Mouse (Mus musculus): ENCODE results near the gene Fam171a2.

Gene Fam171a2

DNA sequence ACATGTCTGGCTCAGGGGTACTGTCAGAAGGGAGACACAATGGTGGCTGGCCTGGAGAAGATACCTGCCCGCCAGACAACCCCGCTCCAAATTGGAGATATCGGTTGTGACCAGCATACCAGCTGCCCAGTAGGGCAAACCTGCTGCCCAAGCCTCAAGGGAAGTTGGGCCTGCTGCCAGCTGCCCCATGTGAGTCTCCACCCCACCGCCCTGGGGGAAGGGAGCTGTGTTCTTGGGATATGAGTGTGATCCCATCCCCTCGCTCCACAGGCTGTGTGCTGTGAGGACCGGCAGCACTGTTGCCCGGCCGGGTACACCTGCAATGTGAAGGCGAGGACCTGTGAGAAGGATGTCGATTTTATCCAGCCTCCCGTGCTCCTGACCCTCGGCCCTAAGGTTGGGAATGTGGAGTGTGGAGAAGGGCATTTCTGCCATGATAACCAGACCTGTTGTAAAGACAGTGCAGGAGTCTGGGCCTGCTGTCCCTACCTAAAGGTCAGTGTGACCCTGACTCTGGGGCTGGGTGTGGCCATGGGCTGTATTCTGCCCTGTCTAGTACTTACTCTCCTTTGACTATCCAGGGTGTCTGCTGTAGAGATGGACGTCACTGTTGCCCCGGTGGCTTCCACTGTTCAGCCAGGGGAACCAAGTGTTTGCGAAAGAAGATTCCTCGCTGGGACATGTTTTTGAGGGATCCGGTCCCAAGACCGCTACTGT, 11.6 kb downstream of the Fam171a2 start:
- DNase-seq (ENCODE audit: low read depth): peak; percentile 49

DNA sequence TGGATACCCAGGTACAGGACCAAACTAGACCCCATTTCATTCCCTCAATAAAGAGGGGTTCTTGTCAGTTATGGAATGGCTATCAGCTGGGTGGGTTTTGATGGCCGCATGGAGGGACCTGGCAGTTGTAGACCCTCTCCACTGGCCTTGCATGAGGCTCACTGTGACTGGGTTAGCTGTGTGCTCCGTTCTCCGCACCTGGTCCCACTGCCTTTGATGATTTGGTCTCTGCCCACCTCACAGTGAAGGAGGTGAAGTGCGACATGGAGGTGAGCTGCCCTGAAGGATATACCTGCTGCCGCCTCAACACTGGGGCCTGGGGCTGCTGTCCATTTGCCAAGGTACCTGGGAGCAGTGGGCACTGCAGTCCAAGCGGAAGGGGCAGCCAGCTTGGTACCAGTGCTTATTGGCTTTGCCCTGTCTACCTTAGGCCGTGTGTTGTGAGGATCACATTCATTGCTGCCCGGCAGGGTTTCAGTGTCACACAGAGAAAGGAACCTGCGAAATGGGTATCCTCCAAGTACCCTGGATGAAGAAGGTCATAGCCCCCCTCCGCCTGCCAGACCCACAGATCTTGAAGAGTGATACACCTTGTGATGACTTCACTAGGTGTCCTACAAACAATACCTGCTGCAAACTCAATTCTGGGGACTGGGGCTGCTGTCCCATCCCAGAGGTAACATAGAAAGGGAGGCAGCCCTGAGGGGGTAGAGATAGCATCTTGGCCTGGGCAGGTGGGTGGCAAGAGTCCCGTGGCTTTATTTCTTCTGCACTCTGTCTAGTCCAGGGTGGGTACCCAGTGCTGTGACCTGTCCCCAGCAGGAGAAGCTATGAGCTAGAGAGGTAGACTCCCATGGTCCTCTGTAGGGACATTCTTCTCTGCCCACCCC, 12.4 kb downstream of the Fam171a2 start:
- no peak for DNase-seq (ENCODE audit: low read depth)

DNA sequence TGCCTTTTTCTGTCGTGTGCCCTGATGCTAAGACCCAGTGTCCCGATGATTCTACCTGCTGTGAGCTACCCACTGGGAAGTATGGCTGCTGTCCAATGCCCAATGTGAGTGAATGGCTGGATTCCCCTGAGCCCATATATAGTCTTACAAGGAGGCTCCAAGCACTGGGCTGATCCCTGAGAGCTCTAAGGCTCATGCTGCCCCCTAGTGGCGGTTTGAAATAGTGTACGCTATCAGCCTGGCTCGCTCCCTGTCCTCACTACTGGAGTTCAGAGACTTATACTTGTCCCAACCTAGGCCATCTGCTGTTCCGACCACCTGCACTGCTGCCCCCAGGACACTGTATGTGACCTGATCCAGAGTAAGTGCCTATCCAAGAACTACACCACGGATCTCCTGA, 13.1 kb downstream of the Fam171a2 start:
- peak; percentile 96 for DNase-seq (ENCODE audit: low read depth)

DNA sequence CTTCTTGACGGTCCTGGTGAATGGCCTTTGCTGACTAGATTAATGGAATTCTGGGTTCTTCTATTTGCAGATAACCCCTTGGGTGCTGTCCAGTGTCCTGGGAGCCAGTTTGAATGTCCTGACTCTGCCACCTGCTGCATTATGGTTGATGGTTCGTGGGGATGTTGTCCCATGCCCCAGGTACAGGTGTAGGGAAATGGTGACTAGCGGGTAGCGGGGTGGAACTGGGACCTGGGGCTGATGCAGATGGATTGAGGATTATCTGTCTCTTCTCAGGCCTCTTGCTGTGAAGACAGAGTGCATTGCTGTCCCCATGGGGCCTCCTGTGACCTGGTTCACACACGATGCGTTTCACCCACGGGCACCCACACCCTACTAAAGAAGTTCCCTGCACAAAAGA, 13.6 kb downstream of the Fam171a2 start:
- no peak for DNase-seq (ENCODE audit: low read depth)

DNA sequence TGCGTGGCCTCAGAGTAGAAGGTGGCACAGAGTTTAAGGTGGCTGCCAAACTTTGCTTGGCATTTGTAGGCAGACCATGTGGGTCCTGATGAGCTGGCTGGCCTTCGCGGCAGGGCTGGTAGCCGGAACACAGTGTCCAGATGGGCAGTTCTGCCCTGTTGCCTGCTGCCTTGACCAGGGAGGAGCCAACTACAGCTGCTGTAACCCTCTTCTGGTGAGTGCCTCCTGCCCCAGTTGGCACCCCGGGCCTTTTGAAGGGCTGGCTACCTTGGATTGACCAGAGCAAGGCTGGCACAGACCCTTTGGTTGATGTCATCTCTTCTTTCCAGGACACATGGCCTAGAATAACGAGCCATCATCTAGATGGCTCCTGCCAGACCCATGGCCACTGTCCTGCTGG, 14.6 kb downstream of the Fam171a2 start:
- DNase-seq (ENCODE audit: low read depth): no peak

DNA sequence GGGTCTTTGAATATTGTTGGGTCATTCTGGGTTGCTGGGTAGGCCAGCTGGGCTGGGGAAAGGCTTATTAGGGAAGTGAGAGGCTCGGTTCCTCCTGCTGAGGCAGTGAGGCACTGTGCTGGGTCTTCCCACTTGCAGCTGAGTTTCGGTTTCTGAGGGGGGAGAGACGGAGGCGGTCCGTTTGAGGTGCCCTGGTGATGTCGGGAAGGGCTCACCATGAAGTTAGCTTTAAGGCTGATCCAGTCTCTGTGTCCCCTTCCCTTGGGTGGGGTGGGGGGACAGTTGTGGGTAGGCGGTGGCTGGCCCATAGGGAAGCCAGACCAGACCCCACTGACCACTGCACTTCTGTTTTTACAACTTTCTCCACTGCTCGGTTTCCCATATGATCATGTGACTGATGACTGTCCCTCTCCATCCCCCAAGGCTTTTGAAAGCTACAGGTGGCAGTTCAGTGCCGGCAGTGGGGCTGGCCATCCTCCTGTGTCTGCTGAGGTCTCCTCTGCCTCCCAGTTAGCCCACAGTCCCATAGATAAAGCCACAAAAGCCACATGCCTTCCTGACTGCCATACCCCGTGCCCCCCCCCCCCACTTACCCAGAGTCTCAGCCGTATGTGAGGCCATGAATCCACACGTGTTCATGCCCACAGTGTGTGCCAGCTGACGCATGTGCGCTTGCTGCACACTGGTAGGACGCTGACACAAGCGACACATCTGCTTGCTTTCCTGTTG, 15.2 kb downstream of the Fam171a2 start:
- no peak for DNase-seq (ENCODE audit: low read depth)

DNA sequence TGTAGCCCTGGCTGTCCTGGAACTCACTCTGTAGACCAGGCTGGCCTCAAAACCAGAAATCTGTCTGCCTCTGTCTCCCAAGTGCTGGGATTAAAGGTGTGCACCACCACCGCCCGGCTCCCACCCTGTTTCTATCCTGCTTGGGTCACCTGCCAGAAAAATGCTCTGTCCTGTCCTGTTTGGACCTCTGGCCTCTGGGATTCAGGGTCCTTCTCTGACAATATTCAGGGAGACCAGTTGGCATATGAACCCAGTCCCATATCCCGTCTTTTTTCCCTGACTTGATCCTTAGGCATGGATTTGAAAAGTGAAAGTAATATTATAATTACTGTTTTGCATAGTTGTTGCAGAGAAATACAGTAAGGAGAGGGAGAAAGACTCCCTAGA, 15.8 kb downstream of the Fam171a2 start:
- DNase-seq (ENCODE audit: low read depth): no peak

DNA sequence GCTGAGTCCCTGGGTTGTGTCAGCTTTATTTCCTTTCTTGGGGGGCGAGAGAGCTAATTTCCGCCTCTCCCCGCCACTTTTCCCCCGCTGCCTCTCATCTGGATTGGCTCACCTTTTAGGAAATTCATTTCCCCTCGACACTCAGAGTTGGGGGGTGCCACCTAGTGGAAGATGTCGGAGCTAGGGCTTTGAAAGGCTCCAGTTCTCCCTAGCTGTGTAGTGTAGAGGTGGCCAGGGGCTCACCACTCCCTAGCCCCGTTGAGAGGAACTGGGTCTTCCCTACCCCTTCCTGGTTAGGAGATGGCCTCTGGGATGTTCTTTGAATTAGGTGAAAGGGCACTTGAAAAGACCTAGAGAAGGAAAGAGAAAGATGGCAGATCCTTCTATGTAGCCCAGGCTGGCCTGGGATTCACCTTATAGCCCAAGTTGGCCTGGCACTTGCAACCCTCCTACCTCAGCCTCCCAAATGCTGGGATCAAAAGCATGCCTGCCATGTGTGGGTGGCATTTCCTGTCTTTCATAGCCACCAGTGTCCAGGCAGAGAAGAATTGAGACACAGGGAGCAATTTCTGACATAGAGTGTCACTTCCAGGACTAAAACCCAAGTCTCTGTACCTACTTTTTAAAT, 16.4 kb downstream of the Fam171a2 start:
- peak; percentile 90 for DNase-seq (ENCODE audit: low read depth)

DNA sequence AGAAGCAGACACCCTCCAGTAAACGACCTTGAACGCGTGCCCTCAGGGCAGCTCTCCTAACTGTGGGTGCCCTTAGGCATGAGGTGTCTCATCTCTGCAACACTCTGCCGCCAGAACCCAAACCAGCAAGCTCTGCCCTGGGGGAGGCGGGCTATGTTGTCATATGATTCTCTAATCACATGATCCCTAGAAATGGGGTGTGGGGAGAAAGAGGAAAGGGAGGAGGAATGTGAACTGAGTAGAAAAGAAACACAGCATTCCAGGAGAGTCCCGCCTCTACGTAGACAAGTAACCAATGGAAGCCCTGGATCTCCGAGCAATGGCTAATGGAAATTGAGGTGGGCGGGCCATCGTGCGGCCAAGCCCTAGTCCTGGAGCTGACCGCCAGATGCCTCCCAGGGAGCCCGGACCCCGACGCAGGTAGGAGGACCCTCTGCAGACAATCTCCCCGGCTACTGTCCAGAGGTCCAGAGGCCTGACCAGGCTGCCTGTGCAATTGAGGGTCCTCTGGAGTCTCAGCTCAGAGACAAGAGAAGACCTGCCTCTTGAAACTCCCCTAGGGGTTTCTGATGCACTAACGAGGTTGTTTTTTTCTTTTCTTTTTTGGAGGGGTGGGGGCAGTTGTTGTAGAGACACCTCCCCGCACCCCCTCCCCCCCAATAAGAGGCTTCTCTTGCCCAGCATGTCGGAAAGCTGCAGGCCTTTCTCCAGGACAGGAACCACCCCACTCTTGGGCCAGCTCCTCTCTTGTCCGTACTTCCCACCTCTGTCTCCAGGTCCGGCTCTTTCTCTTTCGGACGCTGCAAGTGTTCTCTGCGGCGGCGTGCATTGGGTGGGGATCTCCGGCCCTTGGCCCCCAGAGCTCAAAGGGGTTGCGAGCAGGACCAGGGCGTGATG, 17.1 kb downstream of the Fam171a2 start, which contains the start of gene Grn:
Gene Grn, plus strand, starts transcription at position 195 of the 897 bp plus-strand sequence.
- peak; percentile 96 for DNase-seq (ENCODE audit: low read depth)

DNA sequence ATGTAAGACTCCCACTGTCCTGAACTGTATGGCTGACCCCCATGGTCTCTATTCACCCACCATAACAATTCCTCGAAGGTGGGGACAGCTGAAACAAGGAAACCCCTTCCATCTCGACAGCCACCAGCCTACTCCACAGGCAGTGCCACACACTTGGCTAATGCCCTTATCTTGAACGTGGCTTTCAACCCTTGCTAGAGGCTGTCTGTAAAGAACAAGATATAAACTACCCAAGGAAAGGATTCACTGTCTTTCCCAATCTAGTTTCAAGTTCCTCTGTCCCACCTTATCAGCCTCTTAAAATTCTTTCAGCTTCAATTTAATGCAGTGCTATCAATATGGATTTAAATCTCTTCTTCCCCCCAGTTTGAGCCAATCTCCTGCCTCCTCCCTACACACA, 17.9 kb downstream of the Fam171a2 start:
- no peak for DNase-seq (ENCODE audit: low read depth)

DNA sequence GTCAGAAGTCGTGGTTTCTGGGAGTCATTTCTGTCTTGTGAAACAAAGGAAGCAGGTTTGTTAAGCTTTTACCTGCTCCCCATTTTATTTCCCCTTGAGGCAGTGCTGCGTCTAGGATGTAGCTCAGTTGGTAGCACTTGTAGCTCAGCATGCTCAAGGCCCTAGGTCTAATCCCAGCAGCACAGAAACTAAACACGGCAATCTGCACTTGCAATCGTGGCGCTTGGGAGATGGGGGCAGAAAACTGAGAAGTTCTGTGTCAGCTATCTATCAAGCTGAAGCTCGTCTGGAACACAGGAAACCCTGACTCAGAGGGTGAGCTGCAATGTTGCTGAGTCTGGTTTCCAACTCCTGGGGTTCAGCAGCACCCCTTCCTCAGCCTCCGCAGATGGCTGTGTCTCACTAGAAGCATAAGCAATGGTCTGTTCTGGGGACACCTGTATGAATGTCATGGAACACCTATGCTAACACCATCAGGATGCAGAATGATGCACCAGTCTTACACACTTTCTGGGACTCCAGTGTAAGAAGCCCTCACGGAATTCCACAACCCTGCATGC, 18.4 kb downstream of the Fam171a2 start:
- no peak for DNase-seq (ENCODE audit: low read depth)

DNA sequence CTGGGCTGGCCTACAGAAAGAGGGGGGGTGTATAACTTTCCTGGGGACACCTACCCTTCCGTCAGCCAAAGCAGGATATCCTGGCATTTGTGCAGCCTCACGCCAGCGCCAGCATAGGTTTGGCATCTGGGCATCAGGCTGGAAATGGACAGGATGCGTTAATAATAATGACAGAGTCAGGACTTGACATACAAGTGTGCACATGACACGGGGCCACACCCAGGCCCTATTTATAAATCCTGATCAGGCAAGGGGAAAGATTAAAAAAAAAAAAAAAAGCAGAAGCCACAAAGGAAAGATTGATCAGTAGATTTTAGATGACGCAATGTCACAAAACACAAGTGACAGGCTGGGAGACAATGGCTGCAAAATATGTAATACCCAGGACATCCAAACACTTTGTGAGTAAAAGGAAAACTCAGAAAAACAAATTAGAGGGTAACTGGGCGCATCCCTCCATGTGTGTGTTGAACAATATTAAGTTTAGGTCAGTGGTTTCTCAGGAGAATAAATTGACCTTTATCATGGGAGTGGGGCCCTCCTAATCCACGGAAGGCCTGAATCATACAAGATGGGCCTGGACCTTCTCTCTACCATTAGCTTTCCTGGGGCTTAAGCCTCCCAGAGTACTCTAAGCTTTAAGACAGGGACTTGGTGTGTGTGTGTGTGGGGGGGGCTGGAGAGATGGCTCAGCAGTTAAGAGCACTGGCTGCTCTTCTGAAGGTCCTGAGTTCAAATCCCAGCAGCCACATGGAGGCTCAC, 21.7 kb downstream of the Fam171a2 start:
- no peak for DNase-seq (ENCODE audit: low read depth)

DNA sequence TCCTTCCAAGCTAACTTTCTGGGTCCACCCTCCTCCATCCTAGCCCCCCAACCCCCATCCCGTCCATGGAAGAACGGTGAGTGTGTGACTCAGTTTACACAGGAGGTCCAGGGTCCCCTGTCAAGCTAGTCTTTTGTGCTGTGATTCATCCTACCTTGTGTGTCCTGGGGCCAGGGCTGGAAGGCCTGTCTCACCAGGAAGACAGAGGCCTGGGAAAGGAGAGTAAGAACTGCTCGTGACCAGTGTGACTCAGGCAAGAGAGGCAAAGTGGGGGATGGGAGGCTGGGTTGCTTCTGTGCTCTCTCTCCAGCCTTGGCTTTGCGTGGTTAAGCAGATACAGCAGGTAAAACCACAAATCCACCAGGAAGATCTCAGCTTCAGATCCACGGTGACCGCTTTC, 22.8 kb downstream of the Fam171a2 start:
- DNase-seq (ENCODE audit: low read depth): peak; percentile 91

DNA sequence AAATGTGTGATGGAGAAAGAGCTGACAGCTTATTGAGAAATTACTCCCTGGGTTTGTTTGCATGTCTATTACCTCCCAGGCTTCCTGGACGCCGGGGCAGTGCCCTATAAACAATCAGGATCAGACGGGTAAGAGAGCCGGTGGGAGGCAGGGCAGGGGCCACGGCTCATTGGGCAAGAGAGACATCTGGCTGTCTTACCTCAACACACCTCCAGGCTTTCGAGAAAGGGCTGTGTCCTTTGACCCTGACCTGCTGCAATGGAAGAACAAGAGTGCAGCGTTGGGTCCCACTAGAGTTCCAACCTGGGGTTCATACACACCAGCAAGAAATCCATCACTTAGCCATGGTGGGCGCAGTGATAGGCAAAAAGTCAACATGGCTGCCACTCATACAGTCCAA, 25.9 kb downstream of the Fam171a2 start:
- no peak for DNase-seq (ENCODE audit: low read depth)

DNA sequence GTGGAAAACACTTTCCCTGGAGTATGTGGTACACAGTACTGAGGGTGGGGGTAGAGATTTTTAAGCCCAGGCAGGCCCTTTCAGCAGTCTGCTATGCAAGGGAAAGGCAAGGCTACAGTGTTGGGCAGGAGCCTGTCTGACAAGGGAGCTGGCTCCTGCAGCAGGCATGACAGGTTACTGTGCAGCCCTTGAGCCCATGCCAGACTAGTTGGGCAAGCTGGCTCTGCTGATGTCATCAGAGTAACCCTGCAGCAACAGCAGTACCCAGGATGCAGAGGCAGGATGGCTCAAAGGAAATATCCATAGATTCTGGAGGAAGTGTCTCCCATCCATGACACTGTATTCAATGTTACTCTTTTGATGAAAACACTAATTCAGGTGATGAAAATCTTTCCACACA, 28.6 kb downstream of the Fam171a2 start:
- peak; percentile 57 for DNase-seq (ENCODE audit: low read depth)

DNA sequence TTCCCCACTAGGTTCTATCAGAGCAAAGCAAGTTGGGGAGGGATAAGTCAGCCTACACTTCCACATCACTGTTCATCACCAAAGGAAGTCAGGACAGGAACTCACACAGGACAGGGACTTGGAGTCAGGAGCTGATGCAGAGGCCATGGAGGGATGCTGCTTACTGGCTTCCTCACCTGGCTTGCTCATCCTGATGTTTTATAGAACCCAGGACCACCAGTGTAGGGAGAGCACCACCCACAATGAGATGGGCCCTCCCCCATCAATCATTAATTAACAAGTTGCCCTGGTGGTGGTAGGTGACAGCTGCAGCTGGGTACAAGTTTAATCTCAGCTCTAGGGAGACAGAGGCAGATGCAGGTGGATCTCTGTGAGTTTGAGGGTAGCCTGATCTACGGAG, 30.3 kb downstream of the Fam171a2 start:
- no peak for DNase-seq (ENCODE audit: low read depth)

DNA sequence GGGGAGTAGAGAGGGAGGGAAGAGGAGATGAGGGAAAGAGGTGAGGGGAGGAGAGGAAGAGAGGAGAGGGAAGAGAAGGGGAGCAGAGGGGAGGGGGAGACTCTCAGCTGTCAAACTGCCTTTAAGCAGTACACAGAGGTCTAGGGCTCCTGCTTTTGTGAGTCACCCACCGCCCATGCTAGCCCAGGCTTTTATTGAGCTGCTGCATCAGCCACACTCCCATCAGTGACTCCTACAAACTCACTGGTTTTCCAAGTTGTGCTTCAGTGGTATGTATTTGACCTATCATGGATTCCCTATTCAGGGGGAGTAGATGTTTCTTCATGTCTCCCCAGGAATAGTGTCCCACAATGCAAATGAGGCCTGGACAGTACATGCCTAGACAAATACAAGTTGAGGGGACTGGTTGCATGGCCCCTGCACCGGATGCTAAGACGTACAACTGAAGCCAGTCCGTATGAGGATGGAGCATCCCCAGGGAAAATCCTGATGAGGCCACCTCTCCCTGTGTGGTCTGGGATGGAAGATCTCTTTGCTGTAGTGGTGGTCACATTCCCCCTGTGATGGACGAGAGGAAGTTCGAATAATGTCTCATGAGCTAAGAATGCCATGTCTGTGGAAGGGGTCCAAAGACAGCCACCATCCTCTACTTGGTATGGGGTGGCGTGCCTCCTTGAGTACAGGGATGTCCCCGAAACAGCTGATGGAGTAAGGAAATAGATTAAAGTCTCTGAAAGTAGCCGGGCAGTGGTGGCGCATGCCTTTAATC, 32.3 kb downstream of the Fam171a2 start:
- DNase-seq (ENCODE audit: low read depth): no peak

DNA sequence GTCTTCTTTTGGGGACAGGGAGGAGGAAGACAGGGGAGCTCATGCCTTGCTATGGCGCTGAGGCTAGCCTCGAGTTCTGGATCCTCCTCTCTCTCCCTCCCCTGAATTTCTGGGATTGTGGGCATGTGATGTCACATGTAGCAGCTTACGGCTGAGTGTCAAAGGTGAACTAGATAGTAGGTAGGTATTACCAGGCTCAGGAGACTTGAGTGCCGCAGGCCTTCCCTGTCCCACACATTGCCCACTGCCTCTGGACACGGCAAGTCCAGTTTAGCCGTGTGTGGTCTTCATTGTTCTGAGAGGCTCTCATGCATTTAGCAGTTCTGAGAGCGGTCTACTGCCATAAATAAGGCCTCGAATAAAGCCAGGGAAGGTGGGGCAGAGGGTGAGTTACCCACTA, 34.4 kb downstream of the Fam171a2 start:
- no peak for DNase-seq (ENCODE audit: low read depth)

DNA sequence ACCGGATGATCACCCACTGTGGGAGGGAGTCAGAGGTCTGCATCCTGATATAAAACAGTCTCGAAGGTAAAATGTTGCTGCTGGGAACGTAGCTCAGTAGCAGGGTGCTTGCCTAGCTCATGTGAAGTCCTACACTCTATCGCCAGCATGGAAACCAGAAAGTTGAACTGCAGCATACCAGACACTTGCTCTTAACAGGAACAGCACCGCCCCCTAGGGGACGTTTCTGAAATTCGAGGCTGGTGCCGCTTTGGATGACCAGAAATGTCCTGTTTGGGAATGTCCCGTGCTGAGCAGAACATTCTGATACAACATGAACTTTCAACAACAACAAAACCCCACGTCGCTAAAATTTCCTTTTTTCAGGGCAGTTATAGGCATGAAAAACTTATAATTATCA, 35.8 kb downstream of the Fam171a2 start:
- DNase-seq (ENCODE audit: low read depth): peak; percentile 97
